Mouse (Mus musculus) lung, embryonic 14.5 days (tissue): ENCODE data around the gene Tmem82. TPM values are rescaled to one million over a fixed set of nuclear protein-coding genes. Genes with fewer than 3 reads are reported as not detected.

ENCODE experiments used
- ATAC-seq: fragments of 200-750 bp; cut with Nextera tagmentation; 2 replicates; pipeline ENCODE4 v1.8.0; 2017; ENCODE audit warnings: mild to moderate bottlenecking, moderate TSS enrichment, moderate library complexity; ENCODE audit not compliant: insufficient read depth
- DNase-seq: peaks from one replicate; pipeline ENCODE4 v3.0.0-alpha.2; 2015
- H3K27ac ChIP-seq: fragments of 300-500 bp; sonication (generic); 2 replicates; pipeline ENCODE4 v1.5.1; 2014; ENCODE audit warnings: low read depth, mild to moderate bottlenecking, moderate library complexity
- H3K27me3 ChIP-seq: fragments of 300-500 bp; sonication (generic); 2 replicates; pipeline ENCODE4 v1.6.1; 2014; ENCODE audit warnings: low read length, control low read depth; ENCODE audit not compliant: insufficient read depth
- H3K36me3 ChIP-seq: fragments of 300-500 bp; sonication (generic); 2 replicates; pipeline ENCODE4 v1.6.1; 2014; ENCODE audit warnings: control low read depth; ENCODE audit not compliant: insufficient read depth
- H3K4me1 ChIP-seq: fragments of 300-500 bp; sonication (generic); 2 replicates; pipeline ENCODE4 v1.6.1; 2014; ENCODE audit warnings: antibody characterized with exemption, control low read depth; ENCODE audit not compliant: insufficient read depth
- H3K4me2 ChIP-seq: fragments of 300-500 bp; sonication (generic); 2 replicates; pipeline ENCODE4 v1.6.1; 2014; ENCODE audit warnings: mild to moderate bottlenecking
- H3K4me3 ChIP-seq: fragments of 300-500 bp; sonication (generic); 2 replicates; pipeline ENCODE4 v1.5.1; 2014; ENCODE audit warnings: low read depth, low read length
- H3K9ac ChIP-seq: fragments of 300-500 bp; sonication (generic); 2 replicates; pipeline ENCODE4 v1.6.1; 2014
- H3K9me3 ChIP-seq: fragments of 300-500 bp; sonication (generic); 2 replicates; pipeline ENCODE4 v1.6.1; 2016; ENCODE audit warnings: low read depth, low read length, control low read depth
- CTCF ChIP-seq: IDR thresholded peaks from 2 replicates; pipeline ENCODE4 v1.5.1; 2016; ENCODE audit warnings: antibody characterized with exemption, low read depth
- WGBS: fragments of 180-500 bp; shearing (Covaris S2); extraction: QIAGEN DNeasy Blood & Tissue Kit; methylation state at CpG from one replicate; pipeline ENCODE4 v1.1.7; 2014; 5-methylcytosine and 5-hydroxymethylcytosine counted together
- polyA plus RNA-seq: library from polyadenylated mRNA; unstranded; fragments of >200 nt; fragmentation: Nextera tagmentation; extraction: Ambion mirVana; gene quantifications from 2 replicates; pipeline ENCODE4 v1.2.1, GENCODE M21; 2014

Tmem82 gene
- polyA plus RNA-seq, 1 experiment from 2014 or later, result 0.50 TPM

GRCm38 (mm10) chr4:141628661-141629060, 10.2 kb upstream of the Tmem82 start:
- no peak for DNase-seq
- Histone ChIP-seq H3K9me3 (no peaks in the 10 kb centered on the region), H3K27ac (no peak overlapping the region), H3K36me3 (peaks cover 83% of the 10 kb centered on the region), H3K4me1 (no peaks in the 10 kb centered on the region), H3K4me3 (no peak overlapping the region), H3K9ac (no peak overlapping the region), H3K4me2 (no peak overlapping the region), H3K27me3 (no peaks in the 10 kb centered on the region)
- no peak for TF ChIP-seq CTCF
- ATAC-seq, result no peak
- WGBS, result 63% methylated on average over 14 of the region's 14 CpGs

- DNase-seq (no peak), ATAC-seq (no peak)
- H3K27me3 ChIP-seq, result no peaks in the 10 kb centered on the region
- 86% methylated on average over 5 of the region's 5 CpGs for WGBS
- no peak overlapping the region for H3K4me2 ChIP-seq
- H3K9ac ChIP-seq, result no peak overlapping the region
- peaks cover 73% of the 10 kb centered on the region for H3K36me3 ChIP-seq
- H3K4me1 ChIP-seq, result no peaks in the 10 kb centered on the region
- H3K9me3 ChIP-seq, result no peaks in the 10 kb centered on the region
- no peak overlapping the region for H3K4me3 ChIP-seq
- H3K27ac ChIP-seq, result no peak overlapping the region
- TF ChIP-seq CTCF, result no peak
These were observed 9.1 kb upstream of the Tmem82 start for GRCm38 (mm10) chr4:141627502-141627901.

- no peak overlapping the region for H3K27ac ChIP-seq
- TF ChIP-seq CTCF, result no peak
- peaks cover 57% of the 10 kb centered on the region for H3K36me3 ChIP-seq
- no peak for ATAC-seq
- H3K4me1 ChIP-seq, result no peaks in the 10 kb centered on the region
- WGBS, result 90% methylated on average over 16 of the region's 16 CpGs
- no peak overlapping the region for H3K4me3 ChIP-seq
- no peaks in the 10 kb centered on the region for H3K27me3 ChIP-seq
- no peak for DNase-seq
- H3K4me2 ChIP-seq, result no peak overlapping the region
- H3K9ac ChIP-seq, result no peak overlapping the region
- H3K9me3 ChIP-seq, result no peaks in the 10 kb centered on the region
These were observed 7.5 kb upstream of the Tmem82 start for GRCm38 (mm10) chr4:141625774-141626550.

GRCm38 (mm10) chr4:141624983-141625773, 6.7 kb upstream of the Tmem82 start:
- Histone ChIP-seq H3K4me1 (no peaks in the 10 kb centered on the region), H3K36me3 (peaks cover 50% of the 10 kb centered on the region), H3K27me3 (no peaks in the 10 kb centered on the region), H3K9ac (no peak overlapping the region), H3K27ac (no peak overlapping the region), H3K4me2 (no peak overlapping the region), H3K4me3 (no peak overlapping the region), H3K9me3 (no peaks in the 10 kb centered on the region)
- DNase-seq, result peak; percentile 56
- peak; percentile 65 for TF ChIP-seq CTCF
- WGBS, result 69% methylated on average over 19 of the region's 19 CpGs
- no peak for ATAC-seq

GRCm38 (mm10) chr4:141624134-141624533, 5.7 kb upstream of the Tmem82 start:
- no peak for ATAC-seq
- H3K9ac ChIP-seq, result no peak overlapping the region
- WGBS, result 83% methylated on average over 8 of the region's 8 CpGs
- no peaks in the 10 kb centered on the region for H3K9me3 ChIP-seq
- no peaks in the 10 kb centered on the region for H3K27me3 ChIP-seq
- no peak for TF ChIP-seq CTCF
- no peak overlapping the region for H3K4me2 ChIP-seq
- H3K4me3 ChIP-seq, result no peak overlapping the region
- no peaks in the 10 kb centered on the region for H3K4me1 ChIP-seq
- H3K36me3 ChIP-seq, result peaks cover 39% of the 10 kb centered on the region
- no peak overlapping the region for H3K27ac ChIP-seq
- no peak for DNase-seq

GRCm38 (mm10) chr4:141623666-141624065, 5.2 kb upstream of the Tmem82 start, which contains the start of gene Slc25a34:
TSS of gene Slc25a34 (minus strand) at chr4:141623821.
- H3K27ac ChIP-seq, result no peak within 1 kb of the TSS
- H3K36me3 ChIP-seq, result peaks cover 34% of the 10 kb centered on the region
- no peak for DNase-seq
- peak; percentile 45; the same call in 1 of the 2 replicates for ATAC-seq
- H3K9ac ChIP-seq, result no peak within 1 kb of the TSS
- no peaks in the 10 kb centered on the region for H3K9me3 ChIP-seq
- H3K27me3 ChIP-seq, result no peaks in the 10 kb centered on the region
- WGBS, result 77% methylated on average over 1 of the region's 1 CpGs
- TF ChIP-seq CTCF, result no peak
- H3K4me1 ChIP-seq, result no peaks in the 10 kb centered on the region; the same call in 1 of the 2 replicates
- H3K4me3 ChIP-seq, result no peak within 1 kb of the TSS
- no peak within 1 kb of the TSS for H3K4me2 ChIP-seq

- peaks cover 28% of the 10 kb centered on the region for H3K36me3 ChIP-seq
- peaks cover 2% of the 10 kb centered on the region for H3K4me1 ChIP-seq
- H3K27me3 ChIP-seq, result no peaks in the 10 kb centered on the region
- H3K4me2 ChIP-seq, result no peak overlapping the region
- no peak for TF ChIP-seq CTCF
- no peak for DNase-seq
- no peak for ATAC-seq
- H3K27ac ChIP-seq, result no peak overlapping the region
- no peak overlapping the region for H3K4me3 ChIP-seq
- 82% methylated on average over 11 of the region's 11 CpGs for WGBS
- no peak overlapping the region for H3K9ac ChIP-seq
- no peaks in the 10 kb centered on the region for H3K9me3 ChIP-seq
These were observed 4.6 kb upstream of the Tmem82 start for GRCm38 (mm10) chr4:141623037-141623436.
